Mouse (Mus musculus): ENCODE data around the gene Col26a1. TPM values are rescaled to one million over a fixed set of nuclear protein-coding genes. Genes with fewer than 3 reads are reported as not detected.

The Col26a1 gene
- polyA plus RNA-seq, 1 experiment from 2014 or later: 141 TPM

GRCm38 (mm10) chr5:136792541-136792940 lies 90.5 kb downstream of the Col26a1 start:
- H3K27ac ChIP-seq: peak overlapping the region; percentile 89
- no peaks in the 10 kb centered on the region for H3K9me3 ChIP-seq
- no peak overlapping the region for H3K4me3 ChIP-seq
- peak overlapping the region; percentile 19; the same call in 1 of the 2 replicates for H3K4me2 ChIP-seq (replicated peaks)
- peaks cover 37% of the 10 kb centered on the region for H3K4me1 ChIP-seq
- no peak overlapping the region for H3K9ac ChIP-seq
- peak; percentile 25; the same call in 1 of the 2 replicates for ATAC-seq (ENCODE audit: low FRiP score, low read depth)
- WGBS: 42% methylated on average over 10 of the region's 10 CpGs
- H3K36me3 ChIP-seq: peaks cover 12% of the 10 kb centered on the region
- no peaks in the 10 kb centered on the region for H3K27me3 ChIP-seq

GRCm38 (mm10) chr5:136791204-136791603 lies 91.8 kb downstream of the Col26a1 start:
- Histone ChIP-seq H3K4me1 (peaks cover 29% of the 10 kb centered on the region), H3K27ac (peak overlapping the region; percentile 89), H3K9ac (no peak overlapping the region), H3K36me3 (peaks cover 12% of the 10 kb centered on the region), H3K4me2 (replicated peaks) (no peak overlapping the region), H3K27me3 (no peaks in the 10 kb centered on the region), H3K4me3 (no peak overlapping the region), H3K9me3 (no peaks in the 10 kb centered on the region)
- ATAC-seq (ENCODE audit: low FRiP score, low read depth): peak; percentile 15; the same call in 1 of the 2 replicates
- 61% methylated on average over 3 of the region's 3 CpGs for WGBS

- Histone ChIP-seq H3K4me3 (no peak overlapping the region), H3K9me3 (no peaks in the 10 kb centered on the region), H3K27me3 (no peaks in the 10 kb centered on the region), H3K4me1 (peaks cover 29% of the 10 kb centered on the region), H3K9ac (no peak overlapping the region), H3K4me2 (replicated peaks) (no peak overlapping the region), H3K27ac (peak overlapping the region; percentile 89), H3K36me3 (peaks cover 12% of the 10 kb centered on the region)
- peak; percentile 89 for ATAC-seq (ENCODE audit: low FRiP score, low read depth)
- WGBS: 19% methylated on average over 11 of the region's 11 CpGs
These were observed 92.3 kb downstream of the Col26a1 start for GRCm38 (mm10) chr5:136790570-136791196.

GRCm38 (mm10) chr5:136784531-136784930 lies 98.5 kb downstream of the Col26a1 start:
- H3K9me3 ChIP-seq: no peaks in the 10 kb centered on the region

GRCm38 (mm10) chr5:136782600-136782999 lies 100.4 kb downstream of the Col26a1 start:
- no peaks in the 10 kb centered on the region for H3K27me3 ChIP-seq
- peaks cover 6% of the 10 kb centered on the region; the same call in 1 of the 2 replicates for H3K36me3 ChIP-seq
- no peak overlapping the region for H3K27ac ChIP-seq
- no peak overlapping the region for H3K4me2 ChIP-seq (replicated peaks)
- ATAC-seq (ENCODE audit: low FRiP score, low read depth): no peak
- no peaks in the 10 kb centered on the region for H3K9me3 ChIP-seq
- H3K4me3 ChIP-seq: no peak overlapping the region
- 63% methylated on average over 13 of the region's 13 CpGs for WGBS
- H3K4me1 ChIP-seq: no peaks in the 10 kb centered on the region
- H3K9ac ChIP-seq: no peak overlapping the region

More at GRCm38 (mm10) chr5:136784531-136784930, 98.5 kb downstream of the Col26a1 start:
- H3K27ac ChIP-seq: peak overlapping the region; percentile 10; the same call in 1 of the 2 replicates
- H3K27me3 ChIP-seq: no peaks in the 10 kb centered on the region
- no peak overlapping the region for H3K4me2 ChIP-seq (replicated peaks)
- H3K9ac ChIP-seq: no peak overlapping the region
- WGBS: 76% methylated on average over 8 of the region's 8 CpGs
- H3K36me3 ChIP-seq: no peaks in the 10 kb centered on the region
- ATAC-seq (ENCODE audit: low FRiP score, low read depth): 0 out of 2 replicates have a peak, but pooled peaks have one; percentile 61
- H3K4me3 ChIP-seq: no peak overlapping the region
- H3K4me1 ChIP-seq: no peaks in the 10 kb centered on the region

- H3K4me3 ChIP-seq: no peak overlapping the region
- H3K9me3 ChIP-seq: peaks cover 14% of the 10 kb centered on the region
- H3K4me2 ChIP-seq (replicated peaks): no peak overlapping the region
- no peaks in the 10 kb centered on the region for H3K27me3 ChIP-seq
- 51% methylated on average over 10 of the region's 10 CpGs for WGBS
- 0 out of 2 replicates have a peak overlapping the region, but pooled peaks have one; percentile 6 for H3K27ac ChIP-seq
- H3K36me3 ChIP-seq: peaks cover 25% of the 10 kb centered on the region
- no peak for ATAC-seq (ENCODE audit: low FRiP score, low read depth)
- no peak overlapping the region for H3K9ac ChIP-seq
- H3K4me1 ChIP-seq: no peaks in the 10 kb centered on the region
These were observed 102.5 kb downstream of the Col26a1 start for GRCm38 (mm10) chr5:136780465-136780864.

GRCm38 (mm10) chr5:136779946-136780345 lies 103.1 kb downstream of the Col26a1 start:
- no peak for ATAC-seq (ENCODE audit: low FRiP score, low read depth)
- Histone ChIP-seq H3K4me3 (no peak overlapping the region), H3K27me3 (no peaks in the 10 kb centered on the region), H3K9me3 (peaks cover 19% of the 10 kb centered on the region), H3K4me2 (replicated peaks) (no peak overlapping the region), H3K9ac (no peak overlapping the region), H3K36me3 (peaks cover 30% of the 10 kb centered on the region), H3K4me1 (no peaks in the 10 kb centered on the region), H3K27ac (no peak overlapping the region)
- 81% methylated on average over 6 of the region's 6 CpGs for WGBS

- Histone ChIP-seq H3K27me3 (no peaks in the 10 kb centered on the region), H3K4me2 (replicated peaks) (no peak overlapping the region), H3K27ac (no peak overlapping the region), H3K9me3 (peaks cover 23% of the 10 kb centered on the region), H3K36me3 (peaks cover 31% of the 10 kb centered on the region), H3K4me3 (no peak overlapping the region), H3K4me1 (peaks cover 18% of the 10 kb centered on the region), H3K9ac (no peak overlapping the region)
- 84% methylated on average over 3 of the region's 3 CpGs for WGBS
- no peak for ATAC-seq (ENCODE audit: low FRiP score, low read depth)
These were observed 107.5 kb downstream of the Col26a1 start for GRCm38 (mm10) chr5:136775548-136775947.

GRCm38 (mm10) chr5:136773044-136774039 lies 109.7 kb downstream of the Col26a1 start:
- Histone ChIP-seq H3K36me3 (peaks cover 26% of the 10 kb centered on the region), H3K9me3 (peaks cover 23% of the 10 kb centered on the region), H3K4me1 (peaks cover 35% of the 10 kb centered on the region), H3K4me2 (replicated peaks) (no peak overlapping the region), H3K4me3 (no peak overlapping the region), H3K9ac (no peak overlapping the region), H3K27me3 (no peaks in the 10 kb centered on the region), H3K27ac (no peak overlapping the region)
- WGBS: 64% methylated on average over 22 of the region's 22 CpGs
- 0 out of 2 replicates have a peak, but pooled peaks have one; percentile 20 for ATAC-seq (ENCODE audit: low FRiP score, low read depth)

GRCm38 (mm10) chr5:136771132-136771531 lies 111.9 kb downstream of the Col26a1 start:
- 30% methylated on average over 10 of the region's 10 CpGs for WGBS
- H3K4me2 ChIP-seq (replicated peaks): no peak overlapping the region

GRCm38 (mm10) chr5:136767304-136767703 lies 115.7 kb downstream of the Col26a1 start:
- 44% methylated on average over 9 of the region's 9 CpGs for WGBS
- no peak overlapping the region for H3K4me3 ChIP-seq
- no peaks in the 10 kb centered on the region for H3K27me3 ChIP-seq
- H3K4me1 ChIP-seq: peaks cover 60% of the 10 kb centered on the region
- no peak overlapping the region for H3K27ac ChIP-seq
- H3K4me2 ChIP-seq (replicated peaks): no peak overlapping the region
- no peak for ATAC-seq (ENCODE audit: low FRiP score, low read depth)
- no peak overlapping the region for H3K9ac ChIP-seq
- peaks cover 18% of the 10 kb centered on the region for H3K36me3 ChIP-seq
- H3K9me3 ChIP-seq: no peaks in the 10 kb centered on the region

More at GRCm38 (mm10) chr5:136771132-136771531, 111.9 kb downstream of the Col26a1 start:
- Histone ChIP-seq H3K27ac (peak overlapping the region; percentile 33; the same call in 1 of the 2 replicates), H3K36me3 (peaks cover 10% of the 10 kb centered on the region), H3K4me1 (peaks cover 43% of the 10 kb centered on the region), H3K27me3 (no peaks in the 10 kb centered on the region), H3K4me3 (no peak overlapping the region), H3K9me3 (peaks cover 15% of the 10 kb centered on the region), H3K9ac (peak overlapping the region; percentile 25; the same call in 1 of the 2 replicates)
- 0 out of 2 replicates have a peak, but pooled peaks have one; percentile 31 for ATAC-seq (ENCODE audit: low FRiP score, low read depth)

Measured in limb, embryonic 13.5 days (tissue).